Mouse (Mus musculus) CD8-positive naive resting alpha-beta T cell, adult 2 months (primary cell): ENCODE measurements around the gene Pxk.
"Not testable (repeated sequence)": the region's sequence is repeated elsewhere in the genome, so short reads cannot be mapped to it uniquely, and the experiment has no call there.

Experiments
- DNase-seq, 2 experiments: peaks; one replicate each; pipeline ENCODE4 v3.0.0; 2022; ENCODE audit warnings: low read depth in 2 of 2, low spot score in 2 of 2

Gene Pxk

GRCm38 (mm10) chr14:8101886-8102285, 3.9 kb downstream of the Pxk start:
- no peak for DNase-seq

GRCm38 (mm10) chr14:8102676-8103075, 4.7 kb downstream of the Pxk start:
- no peak for DNase-seq

GRCm38 (mm10) chr14:8108047-8108446, 10.0 kb downstream of the Pxk start:
- DNase-seq, result no peak

GRCm38 (mm10) chr14:8108976-8109375, 11.0 kb downstream of the Pxk start:
- DNase-seq, result no peak

GRCm38 (mm10) chr14:8111545-8111944, 13.5 kb downstream of the Pxk start:
- no peak for DNase-seq

GRCm38 (mm10) chr14:8112036-8112435, 14.0 kb downstream of the Pxk start:
- no peak for DNase-seq

- DNase-seq, result no peak
These were observed 15.6 kb downstream of the Pxk start for GRCm38 (mm10) chr14:8113616-8114015.

- DNase-seq, result no peak
These were observed 16.3 kb downstream of the Pxk start for GRCm38 (mm10) chr14:8114306-8114705.

- no peak for DNase-seq
These were observed 16.7 kb downstream of the Pxk start for GRCm38 (mm10) chr14:8114756-8115155.

GRCm38 (mm10) chr14:8115772-8116171, 17.8 kb downstream of the Pxk start:
- DNase-seq, result no peak

- no peak for DNase-seq
These were observed 19.4 kb downstream of the Pxk start for GRCm38 (mm10) chr14:8117371-8117770.

GRCm38 (mm10) chr14:8119454-8119853, 21.4 kb downstream of the Pxk start:
- DNase-seq, result no peak

- no peak for DNase-seq
These were observed 21.9 kb downstream of the Pxk start for GRCm38 (mm10) chr14:8119904-8120303.

- no peak for DNase-seq
These were observed 25.1 kb downstream of the Pxk start for GRCm38 (mm10) chr14:8123141-8123540.

GRCm38 (mm10) chr14:8123611-8124010, 25.6 kb downstream of the Pxk start:
- not testable (repeated sequence) for DNase-seq

GRCm38 (mm10) chr14:8124046-8124881, 26.3 kb downstream of the Pxk start:
- no peak for DNase-seq

- DNase-seq, result no peak
These were observed 30.0 kb downstream of the Pxk start for GRCm38 (mm10) chr14:8127971-8128370.

- DNase-seq, result no peak
These were observed 34.8 kb downstream of the Pxk start for GRCm38 (mm10) chr14:8132789-8133188.

GRCm38 (mm10) chr14:8134234-8134633, 36.2 kb downstream of the Pxk start:
- no peak for DNase-seq

- no peak for DNase-seq
These were observed 37.1 kb downstream of the Pxk start for GRCm38 (mm10) chr14:8135130-8135529.

GRCm38 (mm10) chr14:8139724-8140710, 42.0 kb downstream of the Pxk start:
- DNase-seq, result no peak

GRCm38 (mm10) chr14:8141131-8141530, 43.1 kb downstream of the Pxk start:
- DNase-seq, result no peak
